Mouse (Mus musculus): ENCODE results near the gene Nkd1. TPM values are rescaled to one million over a fixed set of nuclear protein-coding genes. Genes with fewer than 3 reads are reported as not detected.

The Nkd1 gene
- polyA plus RNA-seq, 1 experiment from 2014 or later, result 61.1 TPM

DNA sequence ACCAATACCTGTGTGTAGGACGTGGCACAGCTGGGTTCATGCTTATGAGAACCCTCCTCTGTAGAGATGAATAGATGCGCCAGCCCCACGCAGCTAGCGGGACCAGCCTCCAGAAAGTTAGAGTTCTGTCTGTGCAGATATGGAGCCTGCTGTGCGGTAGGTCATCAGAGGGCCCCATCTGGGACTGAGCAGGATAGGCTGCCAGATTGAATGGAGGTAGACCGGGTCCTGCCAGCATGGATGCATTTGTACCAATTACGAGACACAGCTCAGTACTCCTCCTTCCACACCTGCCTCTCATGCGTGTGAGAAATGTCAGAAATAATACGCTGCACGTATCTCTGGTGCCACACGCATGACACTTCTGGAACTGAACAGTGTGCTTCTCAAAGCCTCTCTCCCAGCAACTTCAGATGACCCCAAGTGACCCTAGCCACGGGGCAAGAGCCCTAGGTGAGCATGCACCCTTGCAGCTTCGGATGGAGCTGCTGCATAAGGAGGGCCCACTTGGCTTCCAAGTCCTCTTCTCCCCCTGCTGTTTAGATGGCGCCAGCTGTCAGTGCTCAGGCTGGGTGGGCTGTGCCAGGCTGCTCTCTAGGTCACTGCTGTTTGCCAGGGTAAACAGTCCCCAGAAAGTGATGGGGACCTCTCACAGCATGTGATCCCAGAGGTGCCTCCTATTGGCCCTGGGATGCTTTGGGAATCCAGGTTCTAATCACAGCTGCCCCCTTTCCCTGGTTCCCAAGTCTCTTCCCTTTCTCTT, 57.4 kb downstream of the Nkd1 start:
- H3K36me3 ChIP-seq (ENCODE audit: control insufficient read depth, insufficient read depth, low read length), result no peaks in the 10 kb centered on the region
- H3K27me3 ChIP-seq (ENCODE audit: control insufficient read depth, insufficient read depth, low read length), result no peaks in the 10 kb centered on the region
- H3K4me2 ChIP-seq, result no peak overlapping the region
- H3K4me1 ChIP-seq (ENCODE audit: control insufficient read depth, insufficient read depth, low read length), result peaks cover 22% of the 10 kb centered on the region
- no peaks in the 10 kb centered on the region for H3K9me3 ChIP-seq (ENCODE audit: control insufficient read depth, low read length)
- 68% methylated on average over 14 of the region's 14 CpGs for WGBS
- ATAC-seq (ENCODE audit: low FRiP score) (0 out of 2 replicates have a peak, but pooled peaks have one; percentile 27), DNase-seq (ENCODE audit: low spot score, missing footprints) (no peak)
- no peak overlapping the region for H3K9ac ChIP-seq (ENCODE audit: low read length)
- no peak overlapping the region for H3K4me3 ChIP-seq (ENCODE audit: low read depth, low read length)
- H3K27ac ChIP-seq (ENCODE audit: low read depth, low read length), result no peak overlapping the region

DNA sequence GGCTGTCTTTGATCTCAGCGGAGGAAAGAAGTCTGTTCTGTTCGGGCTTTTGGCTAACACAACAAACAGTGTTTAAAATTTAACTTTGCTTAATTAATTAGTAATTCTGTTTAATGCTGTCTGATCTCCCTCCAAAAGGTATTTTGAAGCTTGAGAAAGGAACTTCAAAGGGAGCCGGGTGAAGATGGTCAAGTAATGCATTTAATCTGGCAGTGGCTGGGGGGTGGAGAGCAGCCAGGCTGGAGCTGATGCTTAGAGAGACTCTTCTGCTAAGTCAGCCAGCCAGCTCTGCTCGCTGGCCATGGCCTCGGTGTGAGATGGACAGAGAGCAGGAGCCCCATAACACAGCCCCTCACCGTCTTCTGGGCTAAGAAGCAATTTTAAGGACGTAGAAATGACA, 58.1 kb downstream of the Nkd1 start:
- Histone ChIP-seq H3K9ac (ENCODE audit: low read length) (no peak overlapping the region), H3K9me3 (ENCODE audit: control insufficient read depth, low read length) (no peaks in the 10 kb centered on the region), H3K4me1 (ENCODE audit: control insufficient read depth, insufficient read depth, low read length) (peaks cover 22% of the 10 kb centered on the region), H3K4me3 (ENCODE audit: low read depth, low read length) (no peak overlapping the region), H3K4me2 (no peak overlapping the region), H3K27ac (ENCODE audit: low read depth, low read length) (no peak overlapping the region), H3K36me3 (ENCODE audit: control insufficient read depth, insufficient read depth, low read length) (no peaks in the 10 kb centered on the region), H3K27me3 (ENCODE audit: control insufficient read depth, insufficient read depth, low read length) (no peaks in the 10 kb centered on the region)
- 40% methylated on average over 7 of the region's 7 CpGs for WGBS
- DNase-seq (ENCODE audit: low spot score, missing footprints) (no peak), ATAC-seq (ENCODE audit: low FRiP score) (no peak)

DNA sequence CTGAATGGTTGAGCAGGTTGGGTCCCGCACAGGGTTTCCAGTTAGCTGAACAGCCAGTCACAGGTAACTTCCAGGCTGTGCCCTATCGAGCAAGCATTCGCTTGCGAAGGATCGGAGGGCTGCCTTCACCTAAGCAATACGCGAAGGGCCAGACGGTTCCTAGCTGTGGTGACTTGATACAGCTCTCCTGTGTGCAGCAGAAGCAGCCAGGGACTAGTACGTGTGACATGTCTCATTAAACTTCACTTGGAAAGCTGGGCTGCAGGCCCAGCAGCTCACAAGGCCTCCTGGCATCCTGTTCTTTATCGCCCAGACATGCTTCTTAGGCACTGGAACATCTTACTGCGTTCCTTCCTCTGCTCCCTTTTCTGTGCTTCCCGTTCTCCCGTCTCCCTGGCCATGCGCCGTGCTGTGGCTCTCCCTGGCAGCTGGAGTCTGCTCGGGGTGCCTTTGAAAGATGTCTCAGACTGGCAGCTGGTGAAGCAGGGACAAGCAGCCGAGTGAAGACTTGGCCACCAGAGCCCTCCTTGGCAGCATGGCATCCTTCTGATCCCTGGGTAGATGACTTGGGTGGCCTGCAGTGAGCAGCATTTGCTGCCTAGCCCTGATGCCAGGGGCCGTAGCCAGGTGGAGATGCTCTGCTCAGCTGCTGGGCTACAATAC, 58.6 kb downstream of the Nkd1 start:
- Histone ChIP-seq H3K36me3 (ENCODE audit: control insufficient read depth, insufficient read depth, low read length) (no peaks in the 10 kb centered on the region), H3K4me3 (ENCODE audit: low read depth, low read length) (no peak overlapping the region), H3K9me3 (ENCODE audit: control insufficient read depth, low read length) (no peaks in the 10 kb centered on the region), H3K27me3 (ENCODE audit: control insufficient read depth, insufficient read depth, low read length) (no peaks in the 10 kb centered on the region), H3K4me1 (ENCODE audit: control insufficient read depth, insufficient read depth, low read length) (peaks cover 20% of the 10 kb centered on the region), H3K9ac (ENCODE audit: low read length) (no peak overlapping the region), H3K27ac (ENCODE audit: low read depth, low read length) (no peak overlapping the region), H3K4me2 (no peak overlapping the region)
- ATAC-seq (ENCODE audit: low FRiP score), result no peak
- DNase-seq (ENCODE audit: low spot score, missing footprints), result no peak
- WGBS, result 89% methylated on average over 18 of the region's 18 CpGs

DNA sequence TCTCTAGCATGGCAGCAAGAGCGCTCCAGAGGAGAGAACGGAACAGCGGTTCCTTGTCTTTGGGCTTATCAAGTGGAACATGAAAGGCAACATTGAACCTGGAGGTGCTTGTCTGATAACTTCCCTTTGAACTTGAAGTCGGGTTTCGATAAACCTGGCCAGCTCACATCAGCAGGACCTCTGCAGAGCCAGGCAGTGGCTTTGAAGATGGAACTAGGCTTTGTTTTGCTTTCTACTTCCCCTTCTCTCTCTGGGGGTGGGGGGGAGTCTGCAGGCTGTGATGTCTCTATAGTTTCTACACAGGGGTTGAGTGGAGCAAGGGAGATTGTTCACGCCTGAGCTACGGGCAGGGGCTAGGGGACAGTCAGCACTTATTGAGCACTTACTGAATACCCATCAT, 59.6 kb downstream of the Nkd1 start:
- Histone ChIP-seq H3K9ac (ENCODE audit: low read length) (no peak overlapping the region), H3K27ac (ENCODE audit: low read depth, low read length) (no peak overlapping the region), H3K36me3 (ENCODE audit: control insufficient read depth, insufficient read depth, low read length) (no peaks in the 10 kb centered on the region), H3K4me1 (ENCODE audit: control insufficient read depth, insufficient read depth, low read length) (peaks cover 17% of the 10 kb centered on the region), H3K4me2 (no peak overlapping the region), H3K4me3 (ENCODE audit: low read depth, low read length) (no peak overlapping the region), H3K27me3 (ENCODE audit: control insufficient read depth, insufficient read depth, low read length) (no peaks in the 10 kb centered on the region), H3K9me3 (ENCODE audit: control insufficient read depth, low read length) (no peaks in the 10 kb centered on the region)
- WGBS, result 77% methylated on average over 7 of the region's 7 CpGs
- ATAC-seq (ENCODE audit: low FRiP score) (no peak), DNase-seq (ENCODE audit: low spot score, missing footprints) (no peak)

DNA sequence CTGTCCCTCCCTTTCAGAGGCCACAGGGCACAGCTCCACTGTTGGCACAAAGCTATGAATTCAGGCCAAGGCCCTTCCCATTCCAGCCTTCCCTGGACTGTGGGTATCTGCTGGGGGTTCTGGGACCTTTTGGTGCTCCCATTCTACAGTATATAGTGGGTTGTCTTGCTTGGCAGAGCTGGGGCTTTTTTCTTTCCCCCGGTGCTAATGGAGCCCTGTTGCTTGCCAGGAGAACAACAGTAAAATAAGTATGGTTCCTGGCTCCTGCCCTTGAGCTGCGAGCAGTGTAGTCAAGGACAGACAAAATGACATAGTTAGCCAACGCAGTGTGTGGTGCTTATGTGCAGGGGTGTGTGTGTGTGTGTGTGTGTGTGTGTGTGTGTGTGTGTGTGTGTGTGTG, 62.7 kb downstream of the Nkd1 start:
- Histone ChIP-seq H3K27ac (ENCODE audit: low read depth, low read length) (no peak overlapping the region), H3K9me3 (ENCODE audit: control insufficient read depth, low read length) (no peaks in the 10 kb centered on the region), H3K4me2 (no peak overlapping the region), H3K9ac (ENCODE audit: low read length) (no peak overlapping the region), H3K27me3 (ENCODE audit: control insufficient read depth, insufficient read depth, low read length) (no peaks in the 10 kb centered on the region), H3K4me3 (ENCODE audit: low read depth, low read length) (no peak overlapping the region), H3K36me3 (ENCODE audit: control insufficient read depth, insufficient read depth, low read length) (peaks cover 2% of the 10 kb centered on the region; the same call in 1 of the 2 replicates), H3K4me1 (ENCODE audit: control insufficient read depth, insufficient read depth, low read length) (peaks cover 9% of the 10 kb centered on the region)
- 85% methylated on average over 3 of the region's 3 CpGs for WGBS
- DNase-seq (ENCODE audit: low spot score, missing footprints) (no peak), ATAC-seq (ENCODE audit: low FRiP score) (no peak)

DNA sequence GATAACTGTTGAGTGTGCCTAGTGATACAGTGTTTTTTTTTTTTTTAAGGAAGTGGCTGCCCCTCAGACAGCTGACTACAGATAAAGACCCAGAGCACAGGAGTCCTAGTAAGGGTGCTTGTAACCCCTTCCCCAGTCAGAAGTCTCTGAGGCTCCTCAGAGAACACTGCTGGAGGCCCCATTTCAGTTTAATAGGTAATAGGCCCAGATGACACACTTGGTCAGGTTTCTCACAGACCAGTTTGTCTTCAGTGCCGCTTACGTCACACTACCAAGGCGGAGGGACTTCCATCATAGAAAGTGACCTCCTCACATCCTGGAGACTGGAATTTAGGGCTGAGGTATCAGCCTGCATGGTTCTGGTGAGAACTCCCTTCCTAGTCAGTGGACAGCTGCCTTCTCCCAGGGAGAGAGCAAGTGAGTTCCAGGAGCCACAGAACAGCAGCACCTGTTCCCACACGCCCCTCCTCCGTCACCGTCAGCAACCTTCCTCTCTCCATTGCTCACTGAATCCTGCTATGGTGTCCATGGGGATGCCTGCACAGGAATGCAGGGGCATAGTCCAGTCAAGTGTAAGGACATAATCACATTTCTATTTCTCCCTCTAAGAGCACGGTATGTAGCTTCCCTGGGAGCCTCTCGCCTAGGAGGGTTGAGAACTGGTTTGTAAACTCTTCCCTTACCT, 67.2 kb downstream of the Nkd1 start:
- Histone ChIP-seq H3K27ac (ENCODE audit: low read depth, low read length) (no peak overlapping the region), H3K4me1 (ENCODE audit: control insufficient read depth, insufficient read depth, low read length) (no peaks in the 10 kb centered on the region), H3K4me3 (ENCODE audit: low read depth, low read length) (no peak overlapping the region), H3K36me3 (ENCODE audit: control insufficient read depth, insufficient read depth, low read length) (peaks cover 6% of the 10 kb centered on the region; the same call in 1 of the 2 replicates), H3K9me3 (ENCODE audit: control insufficient read depth, low read length) (no peaks in the 10 kb centered on the region), H3K27me3 (ENCODE audit: control insufficient read depth, insufficient read depth, low read length) (no peaks in the 10 kb centered on the region), H3K4me2 (no peak overlapping the region), H3K9ac (ENCODE audit: low read length) (no peak overlapping the region)
- 87% methylated on average over 8 of the region's 8 CpGs for WGBS
- no peak for ATAC-seq (ENCODE audit: low FRiP score)
- DNase-seq (ENCODE audit: low spot score, missing footprints), result no peak

DNA sequence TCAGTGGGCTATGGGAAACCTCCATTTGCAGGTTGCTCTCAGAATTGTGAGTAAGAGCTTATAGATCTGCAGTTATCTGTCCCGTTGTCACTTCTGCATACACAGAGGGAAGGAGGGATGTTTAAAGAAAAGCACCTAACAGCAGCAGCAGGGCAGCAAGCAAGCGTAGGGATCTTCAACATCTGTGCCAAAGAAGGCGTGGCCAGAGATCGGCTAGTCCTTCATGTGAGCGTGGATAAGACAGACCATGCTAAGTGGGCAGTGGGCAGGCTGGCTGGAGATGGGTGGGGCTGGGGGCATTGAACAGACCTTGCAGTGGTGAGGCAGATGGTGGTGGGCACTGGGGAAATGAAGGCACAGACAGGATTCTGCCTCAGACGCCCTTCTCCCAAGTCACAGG, 69.1 kb downstream of the Nkd1 start:
- Histone ChIP-seq H3K4me1 (ENCODE audit: control insufficient read depth, insufficient read depth, low read length) (no peaks in the 10 kb centered on the region), H3K9me3 (ENCODE audit: control insufficient read depth, low read length) (no peaks in the 10 kb centered on the region), H3K36me3 (ENCODE audit: control insufficient read depth, insufficient read depth, low read length) (peaks cover 6% of the 10 kb centered on the region; the same call in 1 of the 2 replicates), H3K4me2 (no peak overlapping the region), H3K9ac (ENCODE audit: low read length) (no peak overlapping the region), H3K4me3 (ENCODE audit: low read depth, low read length) (no peak overlapping the region), H3K27me3 (ENCODE audit: control insufficient read depth, insufficient read depth, low read length) (no peaks in the 10 kb centered on the region), H3K27ac (ENCODE audit: low read depth, low read length) (no peak overlapping the region)
- no peak for ATAC-seq (ENCODE audit: low FRiP score)
- no peak for DNase-seq (ENCODE audit: low spot score, missing footprints)
- 88% methylated on average over 6 of the region's 6 CpGs for WGBS

DNA sequence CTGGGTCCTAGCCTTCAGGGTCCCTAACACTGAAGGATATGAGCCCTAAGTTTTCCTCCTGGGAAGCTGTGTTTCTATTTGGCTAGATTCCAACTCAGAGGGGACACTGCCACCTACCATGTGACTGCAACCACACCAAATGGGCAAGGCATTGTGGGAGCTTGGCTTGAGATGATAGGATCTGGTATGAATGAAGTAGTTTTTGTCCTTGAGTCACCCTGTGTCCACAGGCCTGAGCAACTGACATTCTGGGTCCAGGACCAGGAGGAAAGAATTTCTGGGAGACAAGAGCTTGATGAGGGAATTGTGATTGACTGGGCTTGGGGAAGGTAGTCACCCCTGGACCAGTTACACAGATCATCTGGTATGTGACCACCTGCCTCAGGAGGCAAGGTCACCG, 72.8 kb downstream of the Nkd1 start:
- H3K36me3 ChIP-seq (ENCODE audit: control insufficient read depth, insufficient read depth, low read length), result peaks cover 4% of the 10 kb centered on the region; the same call in 1 of the 2 replicates
- H3K9ac ChIP-seq (ENCODE audit: low read length), result no peak overlapping the region
- H3K27me3 ChIP-seq (ENCODE audit: control insufficient read depth, insufficient read depth, low read length), result no peaks in the 10 kb centered on the region
- ATAC-seq (ENCODE audit: low FRiP score) (no peak), DNase-seq (ENCODE audit: low spot score, missing footprints) (no peak)
- WGBS, result 95% methylated on average over 1 of the region's 1 CpGs
- no peak overlapping the region for H3K4me3 ChIP-seq (ENCODE audit: low read depth, low read length)
- H3K4me2 ChIP-seq, result no peak overlapping the region
- no peak overlapping the region for H3K27ac ChIP-seq (ENCODE audit: low read depth, low read length)
- H3K9me3 ChIP-seq (ENCODE audit: control insufficient read depth, low read length), result no peaks in the 10 kb centered on the region; the same call in 1 of the 2 replicates
- no peaks in the 10 kb centered on the region for H3K4me1 ChIP-seq (ENCODE audit: control insufficient read depth, insufficient read depth, low read length)

DNA sequence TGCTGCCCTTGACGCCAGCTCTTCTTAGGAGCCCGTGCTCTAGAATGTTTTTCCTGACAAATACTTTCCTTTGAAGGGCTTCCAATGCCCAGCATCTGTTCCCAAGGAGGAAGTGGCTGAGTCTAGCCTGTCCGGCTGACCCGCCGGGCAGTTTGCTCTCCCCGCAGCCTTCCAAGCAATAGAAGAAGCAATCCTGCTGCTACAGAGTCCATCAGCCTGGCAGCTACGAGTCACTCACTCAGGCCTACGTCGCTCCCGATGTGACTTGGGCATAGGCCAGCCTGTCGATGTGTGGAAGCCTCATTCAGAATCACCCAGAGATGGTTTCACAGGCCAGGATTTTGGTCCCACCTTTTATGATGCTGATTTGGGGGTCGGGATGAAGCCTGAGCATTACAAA, 74.9 kb downstream of the Nkd1 start:
- 84% methylated on average over 12 of the region's 12 CpGs for WGBS
- no peaks in the 10 kb centered on the region for H3K27me3 ChIP-seq (ENCODE audit: control insufficient read depth, insufficient read depth, low read length)
- 0 out of 2 replicates have a peak, but pooled peaks cover 2% of the 10 kb centered on the region for H3K36me3 ChIP-seq (ENCODE audit: control insufficient read depth, insufficient read depth, low read length)
- ATAC-seq (ENCODE audit: low FRiP score), result no peak
- no peak overlapping the region for H3K9ac ChIP-seq (ENCODE audit: low read length)
- H3K9me3 ChIP-seq (ENCODE audit: control insufficient read depth, low read length), result no peaks in the 10 kb centered on the region; the same call in 1 of the 2 replicates
- H3K27ac ChIP-seq (ENCODE audit: low read depth, low read length), result no peak overlapping the region
- H3K4me1 ChIP-seq (ENCODE audit: control insufficient read depth, insufficient read depth, low read length), result no peaks in the 10 kb centered on the region
- H3K4me2 ChIP-seq, result no peak overlapping the region
- no peak overlapping the region for H3K4me3 ChIP-seq (ENCODE audit: low read depth, low read length)
- no peak for DNase-seq (ENCODE audit: low spot score, missing footprints)
